Mouse (Mus musculus) kidney, adult 2 months (tissue): ENCODE results near the gene Atp6v1b1. TPM values are rescaled to one million over a fixed set of nuclear protein-coding genes. Genes with fewer than 3 reads are reported as not detected.
A peak's percentile ranks its signal among the peaks of the same experiment; 100 is the strongest.

Source experiments
- DNase-seq: peaks from one replicate; pipeline ENCODE4 v3.0.0; 2021
- H3K27ac ChIP-seq: fragments of 200-500 bp; 2 replicates; pipeline ENCODE4 v1.5.1; 2012; ENCODE audit warnings: low read depth, low read length, control low read depth, inconsistent platforms; ENCODE audit not compliant: insufficient read depth
- H3K27me3 ChIP-seq: fragments of 200-500 bp; replicated peaks from 2 replicates; pipeline ENCODE4 v1.6.1; 2012; ENCODE audit warnings: mild to moderate bottlenecking, moderate library complexity, low read length, inconsistent platforms; ENCODE audit not compliant: control insufficient read depth, insufficient read depth
- H3K36me3 ChIP-seq: fragments of 200-500 bp; 2 replicates; pipeline ENCODE4 v1.6.1; 2012; ENCODE audit warnings: mild to moderate bottlenecking, moderate library complexity, low read length, inconsistent platforms; ENCODE audit not compliant: control insufficient read depth, insufficient read depth
- H3K4me1 ChIP-seq: fragments of 200-500 bp; 2 replicates; pipeline ENCODE4 v1.6.1; 2011; ENCODE audit warnings: low read length; ENCODE audit not compliant: control insufficient read depth, insufficient read depth
- H3K4me3 ChIP-seq: fragments of 200-500 bp; 2 replicates; pipeline ENCODE4 v1.5.1; 2011; ENCODE audit warnings: mild to moderate bottlenecking, low read depth, low read length, control low read depth; ENCODE audit not compliant: insufficient read depth
- CTCF ChIP-seq: fragments of 200-500 bp; conservative IDR thresholded peaks from 2 replicates; pipeline ENCODE4 v1.5.1; 2011; ENCODE audit warnings: low read depth, mild to moderate bottlenecking, control low read depth, low read length, moderate library complexity, mixed read lengths; ENCODE audit not compliant: insufficient read depth, insufficient read length
- POLR2A ChIP-seq: fragments of 200-500 bp; IDR thresholded peaks from one replicate; pipeline ENCODE4 v1.6.1; 2011; ENCODE audit warnings: low read depth, low read length, control low read depth
- WGBS: fragments of 180-500 bp; shearing (Covaris S2); methylation state at CpG from one replicate; pipeline ENCODE4 v1.1.7; 2018; 5-methylcytosine and 5-hydroxymethylcytosine counted together
- polyA plus RNA-seq: library from polyadenylated mRNA; depleted of rRNA; stranded (reverse); fragments of >200 nt; gene quantifications from 2 replicates; pipeline ENCODE4 v1.2.3, GENCODE M21; 2012

Atp6v1b1 gene
- polyA plus RNA-seq, 1 experiment, result 137 TPM

DNA sequence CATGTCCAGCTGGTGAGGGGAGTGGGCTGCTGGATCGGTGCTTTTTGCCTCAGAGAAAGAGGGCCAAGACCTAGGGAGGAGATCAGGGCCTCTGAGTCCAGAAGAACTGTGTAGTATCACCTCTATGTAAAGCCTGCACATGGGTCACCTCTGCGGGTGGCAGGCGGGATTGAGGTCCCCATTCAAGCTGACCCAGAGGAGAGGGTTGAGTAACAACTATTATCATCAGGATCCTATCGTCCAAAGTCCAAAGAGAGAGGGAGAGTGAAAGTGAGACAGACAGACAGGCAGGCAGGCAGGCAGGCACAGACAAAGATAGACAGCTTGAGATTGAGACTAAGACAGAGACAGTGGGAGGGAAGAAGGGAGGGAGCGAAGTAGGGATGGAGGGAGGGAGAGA is 422 bp downstream of the Atp6v1b1 start:
- TF ChIP-seq CTCF, result no peak
- Histone ChIP-seq H3K4me1 (no peaks in the 10 kb centered on the region), H3K27me3 (no peaks in the 10 kb centered on the region), H3K27ac (peak overlapping the region; percentile 95), H3K4me3 (peak overlapping the region; percentile 45), H3K36me3 (no peaks in the 10 kb centered on the region)
- no peak for DNase-seq
- 44% methylated on average over 5 of the region's 5 CpGs for WGBS

DNA sequence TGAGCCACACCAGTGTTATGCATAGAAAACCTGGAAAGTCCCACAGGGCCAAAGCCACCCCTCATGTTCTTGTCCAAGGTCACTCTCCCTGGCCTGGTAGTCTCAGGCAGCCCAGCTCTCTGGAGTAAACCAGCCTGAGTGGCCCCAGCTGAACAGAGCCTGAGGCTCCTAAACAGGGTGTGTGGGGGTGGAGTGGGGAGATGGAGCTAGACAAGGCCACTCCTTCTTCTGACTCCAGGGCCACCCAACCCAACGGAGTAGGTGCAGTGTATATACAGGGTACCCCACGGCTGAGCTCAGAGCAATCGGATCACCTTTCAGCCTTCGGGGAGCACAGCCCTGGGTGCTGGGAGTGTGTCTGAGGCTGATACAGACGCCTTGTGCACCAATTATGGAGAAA is 1.3 kb downstream of the Atp6v1b1 start:
- H3K4me1 ChIP-seq, result no peaks in the 10 kb centered on the region
- H3K27me3 ChIP-seq, result no peaks in the 10 kb centered on the region
- TF ChIP-seq CTCF, result no peak
- TF ChIP-seq POLR2A, result no peak
- 57% methylated on average over 5 of the region's 5 CpGs for WGBS
- peak overlapping the region; percentile 95 for H3K27ac ChIP-seq
- DNase-seq, result peak; percentile 79
- H3K36me3 ChIP-seq, result no peaks in the 10 kb centered on the region
- peak overlapping the region; percentile 47 for H3K4me3 ChIP-seq

DNA sequence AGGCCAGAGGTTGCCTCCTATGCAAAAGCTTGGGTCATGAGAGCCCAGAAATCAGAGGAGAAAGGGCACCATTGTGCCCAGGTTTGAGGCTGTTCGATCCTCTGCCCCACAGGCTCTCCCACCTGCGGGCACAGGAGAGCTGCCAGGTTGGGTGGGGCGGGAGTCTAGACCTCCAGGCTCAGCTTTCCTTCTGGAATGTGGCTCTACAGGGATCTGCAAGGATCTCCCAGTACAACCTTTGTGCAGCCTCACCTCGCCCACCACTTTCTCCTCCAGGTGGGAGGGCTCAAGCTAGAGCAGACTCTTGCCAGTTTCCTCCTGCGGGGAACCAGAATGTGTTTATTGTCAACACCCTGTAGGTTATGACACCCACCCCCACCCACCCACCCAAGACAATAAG is 1.8 kb downstream of the Atp6v1b1 start:
- no peaks in the 10 kb centered on the region for H3K4me1 ChIP-seq
- peak overlapping the region; percentile 47 for H3K4me3 ChIP-seq
- 41% methylated on average over 5 of the region's 5 CpGs for WGBS
- H3K36me3 ChIP-seq, result no peaks in the 10 kb centered on the region
- DNase-seq, result peak; percentile 20
- TF ChIP-seq POLR2A (no peak), CTCF (no peak)
- no peaks in the 10 kb centered on the region for H3K27me3 ChIP-seq
- H3K27ac ChIP-seq, result peak overlapping the region; percentile 85

DNA sequence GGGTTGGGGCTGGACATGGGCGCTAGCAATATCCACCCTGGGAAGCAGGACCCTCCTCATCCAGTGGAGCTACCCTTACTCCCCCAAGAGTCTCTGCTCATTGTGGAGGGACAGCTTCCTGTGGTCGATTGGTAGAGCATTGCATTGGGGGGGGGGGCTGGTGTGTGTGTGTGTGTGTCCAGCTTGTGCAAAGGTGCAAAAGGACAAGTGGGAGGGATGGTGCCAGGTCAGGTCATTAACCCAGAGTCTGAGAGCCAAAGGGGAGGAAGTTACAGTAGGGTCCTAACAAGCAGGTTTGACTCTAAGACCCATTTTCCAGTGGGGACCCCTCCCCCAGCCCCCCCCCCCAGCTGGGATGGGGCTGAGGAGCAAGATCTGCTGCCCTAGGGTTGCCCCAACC is 2.7 kb downstream of the Atp6v1b1 start:
- Histone ChIP-seq H3K27me3 (no peaks in the 10 kb centered on the region), H3K36me3 (no peaks in the 10 kb centered on the region), H3K27ac (0 out of 2 replicates have a peak overlapping the region, but pooled peaks have one; percentile 18), H3K4me1 (no peaks in the 10 kb centered on the region), H3K4me3 (no peak overlapping the region)
- 48% methylated on average over 2 of the region's 2 CpGs for WGBS
- no peak for TF ChIP-seq POLR2A
- no peak for TF ChIP-seq CTCF
- DNase-seq, result no peak

DNA sequence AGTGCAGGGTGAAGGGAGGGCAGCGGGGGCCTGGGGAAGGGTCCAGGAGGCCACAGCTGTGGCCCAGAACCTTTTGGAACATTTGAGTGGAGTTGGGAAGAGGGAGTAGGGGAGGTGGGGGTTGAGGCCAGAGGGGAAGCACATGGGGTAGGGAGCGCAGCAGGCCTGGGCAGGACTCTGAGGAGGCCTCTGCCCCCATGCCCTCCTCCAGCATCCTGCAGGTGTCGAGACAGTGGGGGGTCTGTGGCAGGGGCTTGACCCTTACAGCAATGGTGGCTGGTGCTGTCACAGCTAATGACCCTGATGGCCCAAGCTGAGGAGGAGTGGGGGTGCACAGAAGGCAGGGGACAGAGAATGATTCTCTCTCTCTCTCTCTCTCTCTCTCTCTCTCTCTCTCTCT is 6.5 kb downstream of the Atp6v1b1 start:
- no peaks in the 10 kb centered on the region for H3K4me1 ChIP-seq
- 59% methylated on average over 3 of the region's 3 CpGs for WGBS
- H3K27me3 ChIP-seq, result no peaks in the 10 kb centered on the region
- no peaks in the 10 kb centered on the region for H3K36me3 ChIP-seq
- no peak overlapping the region for H3K27ac ChIP-seq
- DNase-seq, result no peak
- TF ChIP-seq POLR2A, result no peak
- no peak for TF ChIP-seq CTCF
- H3K4me3 ChIP-seq, result no peak overlapping the region

DNA sequence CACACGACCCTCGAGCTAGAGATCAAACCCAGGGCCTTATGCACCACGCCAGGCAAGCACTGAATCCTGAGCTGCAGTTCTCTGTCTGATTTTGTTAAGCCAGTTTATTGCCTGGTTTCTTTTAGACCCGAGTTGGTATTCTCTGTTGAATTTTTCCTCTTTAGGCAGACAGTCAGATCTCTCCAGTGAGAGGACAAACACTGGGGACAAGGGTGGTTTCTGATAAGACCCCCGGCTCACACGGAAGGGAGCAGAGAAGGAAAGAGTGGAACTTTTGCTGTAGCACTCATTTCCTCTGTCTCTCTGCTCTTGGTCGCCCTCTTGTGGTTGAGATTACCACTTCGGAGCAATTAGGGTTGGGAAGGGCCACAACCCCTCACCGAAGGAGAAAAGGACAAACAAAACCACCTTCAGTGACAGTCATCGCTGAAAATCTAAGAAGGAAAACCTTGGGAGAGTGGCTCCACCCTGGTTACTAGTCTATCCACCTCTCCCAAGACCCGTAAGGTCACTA is 7.4 kb downstream of the Atp6v1b1 start:
- 11% methylated on average over 11 of the region's 11 CpGs for WGBS
- no peaks in the 10 kb centered on the region for H3K36me3 ChIP-seq
- H3K27me3 ChIP-seq, result no peaks in the 10 kb centered on the region
- no peak overlapping the region for H3K4me3 ChIP-seq
- H3K27ac ChIP-seq, result no peak overlapping the region
- TF ChIP-seq CTCF, result peak; percentile 78
- TF ChIP-seq POLR2A, result no peak
- no peaks in the 10 kb centered on the region for H3K4me1 ChIP-seq
- peak; percentile 51 for DNase-seq

DNA sequence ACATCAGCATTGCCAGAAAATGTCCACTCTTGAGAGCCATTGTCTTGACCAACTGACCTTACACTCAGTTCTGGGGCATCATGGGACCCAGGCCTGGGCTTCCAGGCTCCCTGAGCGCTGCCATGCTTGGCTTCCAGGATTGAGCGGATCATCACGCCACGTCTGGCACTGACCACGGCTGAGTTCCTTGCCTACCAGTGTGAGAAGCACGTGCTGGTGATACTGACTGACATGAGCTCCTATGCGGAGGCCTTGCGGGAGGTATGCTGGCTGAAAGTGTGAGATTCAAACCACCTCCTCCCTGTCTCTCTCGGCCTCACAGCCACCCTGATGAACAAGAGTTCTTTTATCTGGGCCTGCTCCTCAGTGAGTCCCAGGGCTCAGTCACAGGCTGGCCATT is 13.3 kb downstream of the Atp6v1b1 start:
- Histone ChIP-seq H3K4me3 (no peak overlapping the region), H3K36me3 (no peaks in the 10 kb centered on the region), H3K27ac (no peak overlapping the region), H3K27me3 (no peaks in the 10 kb centered on the region), H3K4me1 (no peaks in the 10 kb centered on the region)
- TF ChIP-seq CTCF (no peak), POLR2A (no peak)
- 80% methylated on average over 9 of the region's 9 CpGs for WGBS
- DNase-seq, result no peak
